Mouse (Mus musculus): ENCODE results near the gene Dnmt3c. TPM values are rescaled to one million over a fixed set of nuclear protein-coding genes. Genes with fewer than 3 reads are reported as not detected.
"Not testable (repeated sequence)": the region's sequence is repeated elsewhere in the genome, so short reads cannot be mapped to it uniquely, and the experiment has no call there.

Dnmt3c gene
- total RNA-seq, 1 experiment = 0.27 TPM

- no peak for TF ChIP-seq ZNF384 (IDR thresholded peaks at IDR 0.05; ENCODE audit: low read depth, low read length)
- peaks cover 54% of the 10 kb centered on the region for H3K36me3 ChIP-seq (ENCODE audit: control insufficient read depth, insufficient read depth, low read length, poor library complexity, severe bottlenecking)
- DNase-seq (ENCODE audit: low read depth, low spot score) = no peak
- H3K27ac ChIP-seq (ENCODE audit: insufficient read depth, low read depth, low read length, poor library complexity, severe bottlenecking) = no peak overlapping the region
- no peaks in the 10 kb centered on the region for H3K4me1 ChIP-seq (ENCODE audit: control insufficient read depth in 2 of 2, insufficient read depth in 2 of 2, low read length in 2 of 2, poor library complexity in 1 of 2)
- H3K9ac ChIP-seq (ENCODE audit: insufficient read depth, low read depth, low read length, poor library complexity, severe bottlenecking) = no peak overlapping the region
- no peak overlapping the region for H3K4me3 ChIP-seq (ENCODE audit: insufficient read depth in 1 of 2, low read depth in 1 of 2, low read length in 2 of 2, poor library complexity in 1 of 2, severe bottlenecking in 1 of 2)
- in situ Hi-C loops (cut with MboI; ENCODE audit: low sequenced_read_pairs in 2 of 2, unreplicated experiment in 2 of 2) = no loop called here
- no peaks in the 10 kb centered on the region for H3K9me3 ChIP-seq (ENCODE audit: control insufficient read depth, insufficient read depth, low read depth, low read length)
These were observed 16.5 kb upstream of the Dnmt3c start for GRCm38 (mm10) chr2:153679959-153680358.

GRCm38 (mm10) chr2:153693413-153693812, 3.0 kb upstream of the Dnmt3c start:
- H3K4me1 ChIP-seq (ENCODE audit: control insufficient read depth in 2 of 2, insufficient read depth in 2 of 2, low read length in 2 of 2, poor library complexity in 1 of 2); H3K36me3 ChIP-seq (ENCODE audit: control insufficient read depth, insufficient read depth, low read length, poor library complexity, severe bottlenecking); DNase-seq (ENCODE audit: low read depth, low spot score); in situ Hi-C loops (cut with MboI; ENCODE audit: low sequenced_read_pairs in 2 of 2, unreplicated experiment in 2 of 2); H3K27ac ChIP-seq (ENCODE audit: insufficient read depth, low read depth, low read length, poor library complexity, severe bottlenecking); H3K9me3 ChIP-seq (ENCODE audit: control insufficient read depth, insufficient read depth, low read depth, low read length); H3K4me3 ChIP-seq (ENCODE audit: insufficient read depth in 1 of 2, low read depth in 1 of 2, low read length in 2 of 2, poor library complexity in 1 of 2, severe bottlenecking in 1 of 2); H3K9ac ChIP-seq (ENCODE audit: insufficient read depth, low read depth, low read length, poor library complexity, severe bottlenecking): not testable (repeated sequence)

DNA sequence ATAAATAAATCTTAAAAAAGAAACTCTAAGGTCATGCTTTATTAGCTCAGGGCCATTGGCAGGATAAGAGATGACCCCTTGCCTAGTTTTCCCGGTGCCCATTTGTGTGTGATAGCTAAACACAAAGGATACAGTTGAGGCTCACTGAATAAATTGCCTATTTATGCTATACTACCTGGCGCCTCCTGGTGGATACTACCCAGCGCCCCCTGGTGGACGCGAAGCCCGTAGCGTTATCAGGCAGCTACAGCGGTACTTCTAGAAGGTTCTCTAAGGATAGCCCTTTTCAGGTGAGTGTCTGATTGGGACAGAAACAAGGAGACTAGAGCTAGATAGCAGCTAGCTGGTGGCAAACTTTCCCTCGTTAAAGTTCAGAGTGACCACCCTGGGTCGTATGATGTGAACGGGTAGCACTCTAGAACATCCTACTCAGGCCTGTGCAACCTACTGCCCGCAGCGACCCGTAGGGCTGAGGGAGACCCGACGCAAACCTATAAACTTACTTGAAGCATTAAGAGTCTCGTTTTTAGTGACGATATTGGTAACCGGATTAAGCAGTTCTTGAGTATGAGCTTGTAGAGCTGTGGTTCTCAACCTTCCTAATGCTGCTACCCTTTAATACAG, 1.9 kb upstream of the Dnmt3c start:
- Histone ChIP-seq H3K9me3 (ENCODE audit: control insufficient read depth, insufficient read depth, low read depth, low read length) (no peaks in the 10 kb centered on the region), H3K4me1 (ENCODE audit: control insufficient read depth in 2 of 2, insufficient read depth in 2 of 2, low read length in 2 of 2, poor library complexity in 1 of 2) (no peaks in the 10 kb centered on the region), H3K4me3 (ENCODE audit: insufficient read depth in 1 of 2, low read depth in 1 of 2, low read length in 2 of 2, poor library complexity in 1 of 2, severe bottlenecking in 1 of 2) (no peak overlapping the region), H3K9ac (ENCODE audit: insufficient read depth, low read depth, low read length, poor library complexity, severe bottlenecking) (no peak overlapping the region), H3K27ac (ENCODE audit: insufficient read depth, low read depth, low read length, poor library complexity, severe bottlenecking) (no peak overlapping the region), H3K36me3 (ENCODE audit: control insufficient read depth, insufficient read depth, low read length, poor library complexity, severe bottlenecking) (no peaks in the 10 kb centered on the region)
- in situ Hi-C loops (cut with MboI; ENCODE audit: low sequenced_read_pairs in 2 of 2, unreplicated experiment in 2 of 2) = no loop called here
- peak; percentile 50; the same call in 1 of the 2 replicates for TF ChIP-seq ZC3H11A (IDR thresholded peaks at IDR 0.05; ENCODE audit: borderline replicate concordance, low read depth, low read length)
- no peak for TF ChIP-seq HCFC1 (IDR thresholded peaks at IDR 0.05; ENCODE audit: borderline replicate concordance, insufficient read depth, low read length)
- peak; percentile 51 for DNase-seq (ENCODE audit: low read depth, low spot score)

- no peak for DNase-seq (ENCODE audit: low read depth, low spot score)
- in situ Hi-C loops (cut with MboI; ENCODE audit: low sequenced_read_pairs in 2 of 2, unreplicated experiment in 2 of 2) = no loop called here
- H3K4me1 ChIP-seq (ENCODE audit: control insufficient read depth in 2 of 2, insufficient read depth in 2 of 2, low read length in 2 of 2, poor library complexity in 1 of 2) = peaks cover 0 to 5% of the 10 kb centered on the region in 2 experiments; a peak in 1 of 4 replicates
- no peak overlapping the region for H3K9ac ChIP-seq (ENCODE audit: insufficient read depth, low read depth, low read length, poor library complexity, severe bottlenecking)
- no peaks in the 10 kb centered on the region for H3K9me3 ChIP-seq (ENCODE audit: control insufficient read depth, insufficient read depth, low read depth, low read length)
- no peak overlapping the region for H3K4me3 ChIP-seq (ENCODE audit: insufficient read depth in 1 of 2, low read depth in 1 of 2, low read length in 2 of 2, poor library complexity in 1 of 2, severe bottlenecking in 1 of 2)
- no peaks in the 10 kb centered on the region for H3K36me3 ChIP-seq (ENCODE audit: control insufficient read depth, insufficient read depth, low read length, poor library complexity, severe bottlenecking)
- TF ChIP-seq CHD2 (IDR thresholded peaks at IDR 0.05; ENCODE audit: low read depth, low read length) (no peak), ZNF384 (IDR thresholded peaks at IDR 0.05; ENCODE audit: low read depth, low read length) (no peak), MAFK (IDR thresholded peaks at IDR 0.05; ENCODE audit: insufficient read depth, low read depth, low read length) (no peak), HCFC1 (IDR thresholded peaks at IDR 0.05; ENCODE audit: borderline replicate concordance, insufficient read depth, low read length) (no peak), ZC3H11A (IDR thresholded peaks at IDR 0.05; ENCODE audit: borderline replicate concordance, low read depth, low read length) (no peak)
- H3K27ac ChIP-seq (ENCODE audit: insufficient read depth, low read depth, low read length, poor library complexity, severe bottlenecking) = no peak overlapping the region
These were observed 6.9 kb downstream of the Dnmt3c start for GRCm38 (mm10) chr2:153703389-153703788.

- in situ Hi-C loops (cut with MboI; ENCODE audit: low sequenced_read_pairs in 2 of 2, unreplicated experiment in 2 of 2) = no loop called here
- no peaks in the 10 kb centered on the region for H3K36me3 ChIP-seq (ENCODE audit: control insufficient read depth, insufficient read depth, low read length, poor library complexity, severe bottlenecking)
- H3K4me3 ChIP-seq (ENCODE audit: insufficient read depth in 1 of 2, low read depth in 1 of 2, low read length in 2 of 2, poor library complexity in 1 of 2, severe bottlenecking in 1 of 2) = no peak overlapping the region
- peak; percentile 43 for DNase-seq (ENCODE audit: low read depth, low spot score)
- H3K9me3 ChIP-seq (ENCODE audit: control insufficient read depth, insufficient read depth, low read depth, low read length) = no peaks in the 10 kb centered on the region
- no peak overlapping the region for H3K9ac ChIP-seq (ENCODE audit: insufficient read depth, low read depth, low read length, poor library complexity, severe bottlenecking)
- TF ChIP-seq HCFC1 (IDR thresholded peaks at IDR 0.05; ENCODE audit: borderline replicate concordance, insufficient read depth, low read length) (no peak), ZNF384 (IDR thresholded peaks at IDR 0.05; ENCODE audit: low read depth, low read length) (no peak), CHD2 (IDR thresholded peaks at IDR 0.05; ENCODE audit: low read depth, low read length) (no peak), ZC3H11A (IDR thresholded peaks at IDR 0.05; ENCODE audit: borderline replicate concordance, low read depth, low read length) (no peak), MAFK (IDR thresholded peaks at IDR 0.05; ENCODE audit: insufficient read depth, low read depth, low read length) (no peak)
- peaks cover 0 to 5% of the 10 kb centered on the region in 2 experiments; a peak in 2 of 4 replicates for H3K4me1 ChIP-seq (ENCODE audit: control insufficient read depth in 2 of 2, insufficient read depth in 2 of 2, low read length in 2 of 2, poor library complexity in 1 of 2)
- H3K27ac ChIP-seq (ENCODE audit: insufficient read depth, low read depth, low read length, poor library complexity, severe bottlenecking) = no peak overlapping the region
These were observed 14.4 kb downstream of the Dnmt3c start for GRCm38 (mm10) chr2:153710701-153711330.
